Mouse (Mus musculus) layer of hippocampus, adult 8-10 months (tissue): ENCODE measurements around the gene Ncln. TPM values are rescaled to one million over a fixed set of nuclear protein-coding genes. Genes with fewer than 3 reads are reported as not detected.
A peak's percentile ranks its signal among the peaks of the same experiment; 100 is the strongest.

ENCODE experiments used
- DNase-seq, 2 experiments: peaks; one replicate each; pipeline ENCODE4 v3.0.0; 2022; ENCODE audit warnings: low spot score in 2 of 2
- total RNA-seq, 4 experiments: library from RNA; stranded (reverse); gene quantifications; 2 replicates each; pipeline ENCODE4 v1.2.4; 2022

Ncln gene
- total RNA-seq: 10 to 100 TPM; 74.1 to 88.0 (median 82.8) TPM

DNA sequence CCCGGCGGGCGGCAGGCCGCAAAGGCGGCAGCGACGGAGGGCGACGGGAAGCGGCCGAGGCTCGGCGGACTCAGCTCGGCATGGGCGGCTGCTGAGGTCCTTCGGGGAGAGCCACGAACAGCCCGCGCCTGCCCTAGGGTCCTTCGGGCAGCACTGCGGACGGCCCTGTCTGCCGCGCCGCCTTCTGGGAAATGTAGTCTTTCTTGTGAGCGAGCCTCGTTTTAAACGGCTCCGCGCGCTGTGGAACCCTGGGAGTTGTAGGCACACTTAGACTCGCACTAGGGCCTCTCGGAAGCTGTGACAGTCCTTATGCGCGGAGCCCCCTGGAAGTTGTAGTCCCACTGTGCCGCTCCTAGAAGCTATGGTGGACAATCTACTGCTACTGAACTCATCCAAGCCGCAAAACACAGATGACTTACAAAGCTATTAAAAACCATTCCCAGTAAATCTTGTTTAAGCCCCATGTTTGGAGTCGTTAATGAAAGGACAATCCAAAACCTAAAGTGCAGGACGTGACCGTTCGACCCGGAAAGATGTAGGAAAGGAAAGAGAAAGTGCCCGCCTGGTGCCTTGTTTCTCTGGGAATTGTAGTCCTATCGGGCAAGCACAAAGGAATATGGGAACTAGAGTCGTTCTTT, at the start of gene Ncln:
TSS of gene Ncln (minus strand) at position 129 of the 638 bp plus-strand sequence.
- DNase-seq: peak; percentile 98

GRCm38 (mm10) chr10:81545161-81545747, 49.1 kb upstream of the Ncln start, which contains the start of gene Gna11:
Gene Gna11 (minus strand): TSS chr10:81545190.
- DNase-seq: peak; percentile 99

DNA sequence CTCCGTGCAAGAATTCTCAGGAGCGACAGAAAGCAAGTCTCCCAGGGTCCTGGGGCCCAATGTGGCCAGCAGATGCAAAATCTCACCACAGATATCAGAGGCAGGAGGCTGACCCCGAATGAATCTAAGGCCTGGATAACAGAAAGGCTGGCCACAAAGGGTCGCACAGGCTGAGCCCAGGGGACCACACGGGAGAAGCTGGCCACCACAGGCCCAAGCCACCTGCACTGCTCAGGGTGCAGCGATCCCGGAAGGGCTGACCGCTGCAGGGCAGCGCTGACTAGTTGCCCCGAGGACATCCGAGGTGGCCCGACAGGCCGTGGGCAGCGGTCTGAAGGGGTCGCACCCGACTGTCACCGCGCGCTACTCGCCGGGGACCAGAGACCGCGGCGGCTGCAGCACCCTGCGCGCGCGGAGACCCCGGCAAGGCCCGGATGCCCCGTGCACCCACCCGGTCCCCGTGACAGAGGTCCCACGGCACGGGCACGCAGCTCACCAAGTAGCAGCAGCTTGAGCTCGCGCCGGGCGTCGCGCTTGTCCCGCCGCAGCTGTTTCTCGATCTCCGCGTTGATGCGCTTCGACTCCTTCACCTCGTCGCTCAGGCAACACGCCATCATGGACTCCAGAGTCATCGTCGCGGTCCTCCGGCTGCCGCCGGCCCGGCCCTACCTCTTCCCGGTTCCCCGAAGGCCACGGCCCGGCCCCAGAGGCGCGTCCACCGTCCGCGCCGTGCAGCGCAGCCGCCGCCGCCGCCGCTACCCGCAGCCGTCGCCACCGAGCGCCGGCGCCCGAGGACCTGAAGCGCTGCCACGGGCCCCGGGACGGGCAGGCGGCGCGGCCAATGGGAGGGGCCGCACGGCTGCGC, 48.3 kb upstream of the Ncln start:
- no peak for DNase-seq

- DNase-seq: no peak
Observed at GRCm38 (mm10) chr10:81543633-81544032, 47.4 kb upstream of the Ncln start.

- no peak for DNase-seq
Observed at GRCm38 (mm10) chr10:81542727-81543460, 46.7 kb upstream of the Ncln start.

DNA sequence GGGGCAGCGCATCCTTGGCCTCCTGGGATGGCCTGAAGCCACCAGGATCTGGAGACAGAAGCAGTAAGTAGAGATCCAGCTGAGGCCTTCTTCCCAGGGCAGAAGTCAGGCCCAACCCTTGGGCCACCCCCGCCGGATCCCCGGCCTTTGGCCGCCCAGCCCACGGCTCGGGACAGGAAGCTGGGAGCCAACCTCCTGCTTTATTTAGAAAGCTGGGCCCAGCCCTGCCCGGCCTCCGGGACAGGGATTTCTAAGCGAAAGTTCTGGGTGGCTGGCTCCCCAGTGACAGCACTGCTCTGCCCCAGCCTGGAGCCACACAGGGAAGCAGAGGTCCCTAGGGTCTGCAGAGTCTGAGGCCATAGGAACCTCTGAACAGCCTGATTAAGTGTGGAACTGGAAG, 45.6 kb upstream of the Ncln start:
- DNase-seq: no peak

- DNase-seq: no peak
Observed at GRCm38 (mm10) chr10:81541363-81541762, 45.2 kb upstream of the Ncln start.

- no peak for DNase-seq
Observed at GRCm38 (mm10) chr10:81538321-81539048, 42.3 kb upstream of the Ncln start.

DNA sequence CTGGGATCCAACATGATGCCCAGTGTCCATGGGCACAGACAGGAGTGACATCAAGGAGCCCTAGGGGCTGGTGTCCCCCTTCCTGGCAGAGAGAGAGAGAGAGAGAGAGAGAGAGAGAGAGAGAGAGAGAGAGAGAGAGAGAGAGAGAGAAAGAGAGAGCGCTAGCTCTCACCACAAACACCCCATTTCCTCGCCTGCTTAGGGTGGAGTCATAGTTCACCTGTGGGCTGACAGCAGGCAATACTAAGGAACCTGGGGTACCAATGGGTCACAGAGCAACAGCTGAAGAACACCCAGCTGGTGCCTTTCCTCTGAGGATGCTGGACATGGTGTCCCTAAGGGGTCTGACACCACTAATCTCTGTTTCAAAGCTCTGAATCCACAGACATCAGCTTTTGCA, 41.2 kb upstream of the Ncln start:
- no peak for DNase-seq

- no peak for DNase-seq
Observed at GRCm38 (mm10) chr10:81536734-81537133, 40.5 kb upstream of the Ncln start.

- no peak for DNase-seq
Observed at GRCm38 (mm10) chr10:81534826-81535225, 38.6 kb upstream of the Ncln start.

GRCm38 (mm10) chr10:81526779-81527178, 30.6 kb upstream of the Ncln start:
- DNase-seq: peak in 1 of 2 experiments; percentile 74

GRCm38 (mm10) chr10:81525017-81525694, 29.0 kb upstream of the Ncln start:
- no peak for DNase-seq

DNA sequence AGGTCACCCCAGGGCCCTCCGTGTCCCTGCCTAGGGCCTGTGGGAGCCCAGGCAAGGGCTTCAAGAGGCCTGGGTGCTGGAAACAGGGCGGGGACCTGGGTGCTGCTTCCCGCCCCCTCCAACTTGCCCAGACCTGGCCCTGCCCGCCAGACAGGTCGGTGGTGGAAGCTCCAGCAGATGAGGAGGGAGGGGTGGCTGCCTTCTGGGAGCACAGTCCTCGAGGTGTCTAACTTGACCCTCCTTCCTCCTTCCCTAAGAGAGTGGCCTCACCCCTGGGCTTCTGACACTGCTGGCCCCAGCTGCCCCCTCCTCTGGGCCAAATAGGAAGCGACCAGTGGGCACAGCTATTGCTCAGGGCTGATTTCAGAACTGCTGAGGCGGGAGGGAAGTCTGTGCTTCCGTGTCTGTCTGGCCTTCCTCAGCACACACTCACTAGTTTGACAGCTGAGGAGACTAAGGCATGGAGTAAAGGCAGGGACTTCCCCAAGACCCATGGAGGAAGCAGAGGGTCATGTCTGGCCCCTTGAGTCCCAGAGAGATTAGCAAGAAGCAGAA, 27.9 kb upstream of the Ncln start, which contains the start of gene Gna15:
TSS of gene Gna15 (minus strand) at position 175 of the 555 bp plus-strand sequence.
- DNase-seq: no peak

GRCm38 (mm10) chr10:81523570-81523969, 27.4 kb upstream of the Ncln start:
- no peak for DNase-seq

- DNase-seq: no peak
Observed at GRCm38 (mm10) chr10:81523142-81523541, 26.9 kb upstream of the Ncln start.

GRCm38 (mm10) chr10:81519978-81520365, 23.8 kb upstream of the Ncln start:
- DNase-seq: no peak

GRCm38 (mm10) chr10:81519227-81519977, 23.2 kb upstream of the Ncln start:
- no peak for DNase-seq

GRCm38 (mm10) chr10:81518546-81518945, 22.4 kb upstream of the Ncln start:
- peak in 1 of 2 experiments; percentile 58 for DNase-seq
